Mouse (Mus musculus): ENCODE data around the gene Stau1. TPM values are rescaled to one million over a fixed set of nuclear protein-coding genes. Genes with fewer than 3 reads are reported as not detected.
"Not testable (repeated sequence)": the region's sequence is repeated elsewhere in the genome, so short reads cannot be mapped to it uniquely, and the experiment has no call there.

Stau1 gene
- polyA plus RNA-seq, 1 experiment = 65.4 TPM

GRCm38 (mm10) chr2:167014702-167015381, 18.7 kb upstream of the Stau1 start, which contains the start of gene Ddx27:
Gene Ddx27 (plus strand): TSS chr2:167015193.
- TF ChIP-seq POLR2AphosphoS2 (IDR thresholded peaks at IDR 0.05; ENCODE audit: insufficient read length, low read depth) (peak; percentile 95), POLR2A (IDR thresholded peaks at IDR 0.05; ENCODE audit: insufficient read length, low read depth) (peak; percentile 95), E2F4 (IDR thresholded peaks at IDR 0.05; ENCODE audit: insufficient read depth) (peak; percentile 68), MAX (IDR thresholded peaks at IDR 0.05; ENCODE audit: low read depth) (peak; percentile 14), TCF3 (IDR thresholded peaks at IDR 0.05; ENCODE audit: insufficient read length, low read depth) (no peak), CEBPB (IDR thresholded peaks at IDR 0.05; ENCODE audit: insufficient read depth, poor library complexity, severe bottlenecking) (no peak), MYOD1 (IDR thresholded peaks at IDR 0.05; ENCODE audit: control insufficient read depth in 1 of 3, insufficient read length in 2 of 3, low read depth in 2 of 3) (peak in 1 of 3 experiments; percentile 49), USF1 (IDR thresholded peaks at IDR 0.05; ENCODE audit: low read depth) (no peak), MYOG (IDR thresholded peaks at IDR 0.05; ENCODE audit: control insufficient read depth in 1 of 3, insufficient read depth in 1 of 3, insufficient read length in 2 of 3, low read depth in 2 of 3) (peak in 1 of 3 experiments; percentile 32), SRF (IDR thresholded peaks at IDR 0.05; ENCODE audit: control insufficient read depth, insufficient read length, low read depth) (peak; percentile 83)
- peaks cover 10% of the 10 kb centered on the region for H3K36me3 ChIP-seq (ENCODE audit: control insufficient read depth, insufficient read depth)
- H3K4me2 ChIP-seq (ENCODE audit: low read depth) = peak within 1 kb of the TSS; percentile 94
- peak within 1 kb of the TSS; percentile 41 for H3ac ChIP-seq (ENCODE audit: control insufficient read depth, insufficient read length)
- H3K4me3 ChIP-seq = peak within 1 kb of the TSS; percentile 68
- H3K27me3 ChIP-seq (ENCODE audit: control insufficient read depth, insufficient read depth, insufficient read length) = no peaks in the 10 kb centered on the region
- peaks cover 24% of the 10 kb centered on the region for H3K79me2 ChIP-seq (ENCODE audit: control insufficient read depth, insufficient read depth)

GRCm38 (mm10) chr2:167010546-167010945, 14.4 kb upstream of the Stau1 start:
- Histone ChIP-seq H3K27me3 (ENCODE audit: control insufficient read depth, insufficient read depth, insufficient read length) (peaks cover 26% of the 10 kb centered on the region), H3K79me2 (ENCODE audit: control insufficient read depth, insufficient read depth) (peaks cover 3% of the 10 kb centered on the region), H3ac (ENCODE audit: control insufficient read depth, insufficient read length) (no peak overlapping the region), H3K4me3 (no peak overlapping the region), H3K4me2 (ENCODE audit: low read depth) (no peak overlapping the region), H3K36me3 (ENCODE audit: control insufficient read depth, insufficient read depth) (no peaks in the 10 kb centered on the region)
- no peak for TF ChIP-seq SRF (IDR thresholded peaks at IDR 0.05; ENCODE audit: control insufficient read depth, insufficient read length, low read depth)
- no peak for TF ChIP-seq REST (IDR thresholded peaks at IDR 0.05; ENCODE audit: insufficient read depth, insufficient read length)
- TF ChIP-seq TCF3 (IDR thresholded peaks at IDR 0.05; ENCODE audit: insufficient read length, low read depth) = no peak
- TF ChIP-seq CEBPB (IDR thresholded peaks at IDR 0.05; ENCODE audit: insufficient read depth, poor library complexity, severe bottlenecking) = no peak
- TF ChIP-seq E2F4 (IDR thresholded peaks at IDR 0.05; ENCODE audit: insufficient read depth) = no peak

DNA sequence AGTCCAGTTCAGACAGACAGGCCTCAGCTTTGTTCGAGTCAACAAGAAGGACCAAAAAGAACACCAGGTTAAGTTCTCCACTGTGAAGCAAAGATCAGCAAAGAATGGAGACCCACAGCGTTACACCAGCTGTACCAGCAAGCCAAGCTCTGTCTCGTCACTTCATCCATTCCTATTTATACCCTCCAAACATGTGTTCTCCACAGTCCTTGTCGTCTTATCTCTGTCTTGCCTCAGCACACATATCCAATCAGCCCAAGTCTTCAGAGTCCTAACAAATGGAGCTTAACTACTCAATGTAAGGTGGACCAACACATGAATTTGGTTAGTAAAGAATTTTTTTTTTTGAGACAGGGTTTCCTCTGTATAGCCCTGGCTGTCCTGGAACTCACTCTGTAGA, 13.4 kb upstream of the Stau1 start:
- no peaks in the 10 kb centered on the region for H3K79me2 ChIP-seq (ENCODE audit: control insufficient read depth, insufficient read depth)
- no peak overlapping the region for H3K4me3 ChIP-seq
- TF ChIP-seq CEBPB (IDR thresholded peaks at IDR 0.05; ENCODE audit: insufficient read depth, poor library complexity, severe bottlenecking) (no peak), TCF12 (IDR thresholded peaks at IDR 0.05; ENCODE audit: insufficient read depth, poor library complexity, severe bottlenecking) (no peak), USF1 (IDR thresholded peaks at IDR 0.05; ENCODE audit: low read depth) (no peak), TCF3 (IDR thresholded peaks at IDR 0.05; ENCODE audit: insufficient read length, low read depth) (no peak), E2F4 (IDR thresholded peaks at IDR 0.05; ENCODE audit: insufficient read depth) (no peak), MYOD1 (IDR thresholded peaks at IDR 0.05; ENCODE audit: control insufficient read depth in 1 of 3, insufficient read length in 2 of 3, low read depth in 2 of 3) (no peak), REST (IDR thresholded peaks at IDR 0.05; ENCODE audit: insufficient read depth, insufficient read length) (no peak), POLR2AphosphoS2 (IDR thresholded peaks at IDR 0.05; ENCODE audit: insufficient read length, low read depth) (no peak), MAX (IDR thresholded peaks at IDR 0.05; ENCODE audit: low read depth) (no peak), POLR2A (IDR thresholded peaks at IDR 0.05; ENCODE audit: insufficient read length, low read depth) (no peak)
- no peaks in the 10 kb centered on the region for H3K36me3 ChIP-seq (ENCODE audit: control insufficient read depth, insufficient read depth)
- H3K4me2 ChIP-seq (ENCODE audit: low read depth) = no peak overlapping the region
- H3ac ChIP-seq (ENCODE audit: control insufficient read depth, insufficient read length) = no peak overlapping the region
- peaks cover 26% of the 10 kb centered on the region for H3K27me3 ChIP-seq (ENCODE audit: control insufficient read depth, insufficient read depth, insufficient read length)

- H3K4me2 ChIP-seq (ENCODE audit: low read depth); H3K4me3 ChIP-seq; H3K36me3 ChIP-seq (ENCODE audit: control insufficient read depth, insufficient read depth); H3ac ChIP-seq (ENCODE audit: control insufficient read depth, insufficient read length); H3K79me2 ChIP-seq (ENCODE audit: control insufficient read depth, insufficient read depth): not testable (repeated sequence)
- H3K27me3 ChIP-seq (ENCODE audit: control insufficient read depth, insufficient read depth, insufficient read length) = peaks cover 26% of the 10 kb centered on the region
These were observed 11.5 kb upstream of the Stau1 start for GRCm38 (mm10) chr2:167007565-167007964.

DNA sequence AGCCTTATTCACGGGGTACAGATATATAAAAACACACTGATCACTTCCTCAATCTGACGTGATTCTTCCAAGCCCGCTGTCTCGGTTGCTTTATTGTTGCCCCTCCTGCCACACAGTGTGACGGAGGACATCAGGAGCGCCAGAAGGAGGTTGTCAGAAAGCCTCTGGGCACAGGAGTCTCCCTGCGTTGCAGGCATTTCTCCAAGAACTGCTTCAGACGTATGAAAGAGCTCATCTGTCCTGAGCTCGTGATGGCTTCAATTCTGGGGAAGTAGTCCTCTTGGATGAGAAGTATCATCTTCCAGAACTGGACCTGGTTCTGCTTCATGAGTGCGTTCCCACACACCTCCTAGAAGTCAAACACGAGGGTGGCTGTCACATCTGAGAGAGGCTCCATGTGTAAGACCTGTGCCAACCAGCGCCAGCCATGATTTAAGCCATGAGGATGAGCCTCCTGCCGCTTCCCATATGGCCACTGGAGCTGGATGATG, 10.9 kb upstream of the Stau1 start:
- TF ChIP-seq USF1 (IDR thresholded peaks at IDR 0.05; ENCODE audit: low read depth) (no peak), POLR2A (IDR thresholded peaks at IDR 0.05; ENCODE audit: insufficient read length, low read depth) (no peak), E2F4 (IDR thresholded peaks at IDR 0.05; ENCODE audit: insufficient read depth) (no peak), MYOG (IDR thresholded peaks at IDR 0.05; ENCODE audit: control insufficient read depth in 1 of 3, insufficient read depth in 1 of 3, insufficient read length in 2 of 3, low read depth in 2 of 3) (no peak), TCF3 (IDR thresholded peaks at IDR 0.05; ENCODE audit: insufficient read length, low read depth) (no peak)
- Histone ChIP-seq H3K36me3 (ENCODE audit: control insufficient read depth, insufficient read depth) (no peaks in the 10 kb centered on the region), H3K4me2 (ENCODE audit: low read depth) (peak overlapping the region; percentile 38), H3K27me3 (ENCODE audit: control insufficient read depth, insufficient read depth, insufficient read length) (peaks cover 26% of the 10 kb centered on the region), H3ac (ENCODE audit: control insufficient read depth, insufficient read length) (no peak overlapping the region), H3K4me3 (no peak overlapping the region), H3K79me2 (ENCODE audit: control insufficient read depth, insufficient read depth) (no peaks in the 10 kb centered on the region)

Measured in myocyte (in vitro differentiated cells).